Mouse (Mus musculus) layer of hippocampus, adult 6 months (tissue): ENCODE results near the gene Lyar. TPM values are rescaled to one million over a fixed set of nuclear protein-coding genes. Genes with fewer than 3 reads are reported as not detected.

Source experiments
- long read RNA-seq, 2 experiments: library from polyadenylated mRNA; unstranded; transcript quantifications; one replicate each; pipeline ENCODE4 v2.0.0; 2019 to 2020
- polyA plus RNA-seq: library from polyadenylated mRNA; unstranded; fragments of <200 nt; fragmentation: Nextera tagmentation; gene quantifications from 2 replicates; pipeline ENCODE4 v1.2.3, GENCODE M21; 2021

Gene Lyar
- polyA plus RNA-seq = 28.1 and 29.9 TPM in 2 replicates
- long read RNA-seq, experiment 1, partial matches to known transcripts = 8 of 13 reads
- long read RNA-seq, experiment 1, other reads (novel, unspliced or antisense) = 2 of 13 reads
- long read RNA-seq, experiment 2, transcript Lyar-201 (9 exons, 1,563 nt) = major isoform, 45 of 69 reads
- long read RNA-seq, experiment 2, partial matches to known transcripts = 3 of 69 reads
- long read RNA-seq, experiment 2, other reads (novel, unspliced or antisense) = 21 of 69 reads

GRCm38 (mm10) chr5:38220328-38220912 lies at the start of gene Lyar, which contains the start of gene Zbtb49:
Lyar (plus strand) TSS chr5:38220470.
Zbtb49 (minus strand) TSS chr5:38220457.

GRCm38 (mm10) chr5:38260107-38260682 lies 39.9 kb downstream of the Lyar start, which contains the start of gene Tmem128:
Tmem128 (plus strand) TSS chr5:38260185.

GRCm38 (mm10) chr5:38275771-38276170 lies 55.5 kb downstream of the Lyar start, which contains the start of gene Otop1:
Otop1 (plus strand) TSS chr5:38275972.

Other genes with a start within 250 kb of the Lyar start
- 44.1 and 46.4 TPM in 2 replicates for gene Stx18, start 181.7 kb upstream of the Lyar start, polyA plus RNA-seq
- gene Nsg1, start 60.6 kb upstream of the Lyar start, polyA plus RNA-seq = 116 and 152 TPM in 2 replicates
- gene Zbtb49, start within 50 bp of the Lyar start, polyA plus RNA-seq = 4.1 and 5.0 TPM in 2 replicates
- 46.8 and 54.8 TPM in 2 replicates for gene Tmem128, start 39.7 kb downstream of the Lyar start, polyA plus RNA-seq
- gene Otop1, start 55.5 kb downstream of the Lyar start, polyA plus RNA-seq = 0.08 TPM in 1 of 2 replicates, not detected in the other
- gene Drd5, start 98.9 kb downstream of the Lyar start, polyA plus RNA-seq = 6.8 and 8.1 TPM in 2 replicates